Mouse (Mus musculus) embryonic fibroblast, embryonic 13.5 days (primary cell): ENCODE data around the gene Ppp1r1a.

Source experiments
- CTCF ChIP-seq: IDR thresholded peaks from 2 replicates; pipeline ENCODE4 v1.5.1; 2011; ENCODE audit warnings: mild to moderate bottlenecking, control low read depth, low read length, moderate library complexity, borderline replicate concordance; ENCODE audit not compliant: insufficient read depth
- POLR2A ChIP-seq: IDR thresholded peaks from 2 replicates; pipeline ENCODE4 v1.6.1; 2011; ENCODE audit warnings: low read depth, mild to moderate bottlenecking, control low read depth, low read length, moderate library complexity

DNA sequence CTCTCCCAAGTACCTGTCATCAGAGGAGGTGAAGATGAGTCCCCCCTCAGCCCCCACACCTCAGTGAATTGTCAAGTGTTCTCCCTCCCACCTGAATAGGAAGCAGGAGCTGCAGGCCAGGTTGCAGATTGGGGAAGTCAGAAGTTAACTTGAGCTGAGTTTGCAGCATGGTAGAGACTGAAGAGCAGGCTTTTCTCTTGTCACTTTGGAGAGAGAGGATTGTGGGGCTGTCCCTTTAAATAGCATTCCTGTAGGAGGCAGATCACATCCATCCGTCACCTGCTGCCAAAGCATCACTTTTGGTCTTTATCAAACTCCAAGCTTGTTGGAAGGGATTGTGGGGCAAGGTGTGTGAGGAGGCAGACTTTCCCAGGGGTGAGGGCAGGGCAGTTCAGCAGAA, 37.1 kb downstream of the Ppp1r1a start:
- TF ChIP-seq CTCF (no peak), POLR2A (no peak)
